Mouse (Mus musculus) retina, postnatal 7 days (tissue): ENCODE measurements around the gene Adam1a.

Source experiments
- DNase-seq: peaks from one replicate; pipeline ENCODE4 v3.0.0-alpha.2; 2012; ENCODE audit warnings: low read depth, low spot score

Gene Adam1a

GRCm38 (mm10) chr5:121544910-121545792, at the start of gene Adam1a, which contains the start of gene Gm42878:
TSS of gene Adam1a (minus strand) at chr5:121545482.
TSS of gene Gm42878 (minus strand) at chr5:121545482.
- DNase-seq = peak; percentile 38

GRCm38 (mm10) chr5:121594714-121595313, 49.5 kb upstream of the Adam1a start:
- DNase-seq = no peak

- DNase-seq = peak; percentile 46
Measured at GRCm38 (mm10) chr5:121593451-121594401, 48.4 kb upstream of the Adam1a start, which contains the start of gene Aldh2. TSS of gene Aldh2 (minus strand) at chr5:121593824.

GRCm38 (mm10) chr5:121592816-121593407, 47.6 kb upstream of the Adam1a start:
- no peak for DNase-seq

GRCm38 (mm10) chr5:121592064-121592815, 47.0 kb upstream of the Adam1a start:
- no peak for DNase-seq

- DNase-seq = no peak
Measured at GRCm38 (mm10) chr5:121591417-121592063, 46.3 kb upstream of the Adam1a start.

- DNase-seq = no peak
Measured at GRCm38 (mm10) chr5:121589928-121590327, 44.6 kb upstream of the Adam1a start.

GRCm38 (mm10) chr5:121586400-121587039, 41.2 kb upstream of the Adam1a start:
- DNase-seq = no peak

GRCm38 (mm10) chr5:121585699-121586098, 40.4 kb upstream of the Adam1a start:
- no peak for DNase-seq

GRCm38 (mm10) chr5:121585005-121585404, 39.7 kb upstream of the Adam1a start:
- no peak for DNase-seq

GRCm38 (mm10) chr5:121583765-121584501, 38.7 kb upstream of the Adam1a start:
- no peak for DNase-seq

- no peak for DNase-seq
Measured at GRCm38 (mm10) chr5:121581945-121582344, 36.7 kb upstream of the Adam1a start.

- DNase-seq = no peak
Measured at GRCm38 (mm10) chr5:121576927-121577488, 31.7 kb upstream of the Adam1a start.

- no peak for DNase-seq
Measured at GRCm38 (mm10) chr5:121575867-121576266, 30.6 kb upstream of the Adam1a start.

GRCm38 (mm10) chr5:121574145-121574544, 28.9 kb upstream of the Adam1a start:
- no peak for DNase-seq

- no peak for DNase-seq
Measured at GRCm38 (mm10) chr5:121570787-121571186, 25.5 kb upstream of the Adam1a start.

- no peak for DNase-seq
Measured at GRCm38 (mm10) chr5:121569881-121570420, 24.7 kb upstream of the Adam1a start.

- no peak for DNase-seq
Measured at GRCm38 (mm10) chr5:121566035-121566681, 20.9 kb upstream of the Adam1a start.
